In genomic region chr1:175828539-175828938, GRCm38 (mm10) we compare ENCODE assay signal across 29 mouse cellular contexts. TPM values are rescaled to one million over a fixed set of nuclear protein-coding genes. Genes with fewer than 3 reads are reported as not detected.
"Had no signal": no experiment of that assay in that cellular context is flagged by ENCODE, and none has a peak within 500 bp of the region (broad histone marks: within the 10 kb centered on the region; RNA-seq: fewer than 3 reads in every experiment).

No protein-coding gene starts in this region.

- H3K4me2 ChIP-seq: embryonic facial prominence, embryonic 12.5 days; embryonic facial prominence, embryonic 13.5 days; embryonic facial prominence, embryonic 15.5 days; forebrain, embryonic 12.5 days; forebrain, embryonic 13.5 days; forebrain, embryonic 15.5 days had no signal

- H3K9me3 ChIP-seq: embryonic facial prominence, embryonic 12.5 days; embryonic facial prominence, embryonic 13.5 days; embryonic facial prominence, embryonic 15.5 days; forebrain, embryonic 10.5 days; forebrain, embryonic 12.5 days; forebrain, embryonic 13.5 days; forebrain, embryonic 15.5 days had no signal

- DNase-seq: cerebellum, adult 8-10 months; cerebellum, adult 9-10 months; cerebellum, adult 9-11 months; cerebellum, postnatal 10 days; cerebellum, postnatal 14 days; cerebellum, postnatal 25 days; cerebellum, postnatal 36 days; embryo, embryonic 11 days; forebrain, postnatal 0 days; gastrocnemius, adult 2 months; gastrocnemius, postnatal 10 days; gastrocnemius, postnatal 14 days; gastrocnemius, postnatal 25 days; gastrocnemius, postnatal 36 days; heart, adult 18-20 months; heart, adult 2 months had no signal

- H3K27me3 ChIP-seq: embryonic facial prominence, embryonic 12.5 days; embryonic facial prominence, embryonic 13.5 days; embryonic facial prominence, embryonic 15.5 days; forebrain, embryonic 12.5 days; forebrain, embryonic 13.5 days; forebrain, embryonic 15.5 days had no signal

- ATAC-seq: forebrain, embryonic 13.5 days; forebrain, embryonic 14.5 days; forebrain, embryonic 15.5 days; forebrain, embryonic 16.5 days; forebrain, postnatal 0 days had no signal

- H3K4me3 ChIP-seq: embryonic facial prominence, embryonic 10.5 days; embryonic facial prominence, embryonic 12.5 days; embryonic facial prominence, embryonic 13.5 days; embryonic facial prominence, embryonic 15.5 days; erythroblast, embryonic 14.5 days; forebrain, embryonic 10.5 days; forebrain, embryonic 12.5 days; forebrain, embryonic 13.5 days; forebrain, embryonic 15.5 days; gastrocnemius, adult 2 months; heart, adult 2 months had no signal

- H3K9ac ChIP-seq: embryonic facial prominence, embryonic 12.5 days; embryonic facial prominence, embryonic 13.5 days; embryonic facial prominence, embryonic 15.5 days; forebrain, embryonic 12.5 days; forebrain, embryonic 13.5 days; forebrain, embryonic 15.5 days; forebrain, postnatal 0 days had no signal

- H3K4me1 ChIP-seq: embryonic facial prominence, embryonic 10.5 days; embryonic facial prominence, embryonic 12.5 days; embryonic facial prominence, embryonic 13.5 days; embryonic facial prominence, embryonic 15.5 days; forebrain, embryonic 10.5 days; forebrain, embryonic 12.5 days; forebrain, embryonic 13.5 days; forebrain, embryonic 15.5 days had no signal

- H3K27ac ChIP-seq: embryonic facial prominence, embryonic 10.5 days; embryonic facial prominence, embryonic 12.5 days; embryonic facial prominence, embryonic 13.5 days; embryonic facial prominence, embryonic 15.5 days; forebrain, embryonic 10.5 days; forebrain, embryonic 12.5 days; forebrain, embryonic 13.5 days; forebrain, embryonic 15.5 days; gastrocnemius, adult 2 months; heart, adult 2 months had no signal

- H3K36me3 ChIP-seq: embryonic facial prominence, embryonic 10.5 days; embryonic facial prominence, embryonic 12.5 days; embryonic facial prominence, embryonic 13.5 days; embryonic facial prominence, embryonic 15.5 days; forebrain, embryonic 10.5 days; forebrain, embryonic 12.5 days; forebrain, embryonic 15.5 days had no signal

RNA-seq across cellular contexts. Expression of gene Exo1, which starts 51.8 kb away (rescaled TPM):
- total RNA-seq: gastrocnemius, adult 18-20 months; gastrocnemius, adult 2 months; gastrocnemius, adult 8-10 months had no signal
